Mouse (Mus musculus) frontal cortex, adult (tissue): ENCODE measurements at regions not wholly inside any gene's neighbourhood (a gene's known extent, or its start where the extent isn't known, plus 50 kb on each side); places are given as distances from the start of the nearest gene placed in this dataset.

Experiments used
- ATAC-seq: cut with Nextera tagmentation; 2 replicates; pipeline ENCODE4 v1.9.2; 2017; ENCODE audit warnings: mild to moderate bottlenecking, moderate library complexity, mixed read lengths; ENCODE audit not compliant: low TSS enrichment

DNA sequence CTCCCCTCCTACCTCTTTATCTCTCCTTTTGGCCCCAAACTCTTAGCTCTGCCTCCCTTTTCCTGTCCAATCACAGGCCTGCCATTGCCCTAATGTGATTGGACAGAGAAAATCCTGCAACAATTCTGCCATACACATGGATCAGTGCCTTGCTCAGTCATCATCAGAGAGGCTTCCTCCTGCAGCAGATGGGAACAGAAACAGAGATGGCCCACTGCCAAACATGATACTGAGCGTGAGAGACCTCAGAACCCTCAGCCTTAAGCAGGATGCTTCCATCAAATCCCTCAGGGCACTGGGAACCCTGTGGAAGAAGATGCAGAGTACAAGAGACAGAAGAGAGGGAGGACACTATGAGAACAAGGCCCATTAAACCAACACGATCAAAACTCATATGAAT, 62.8 kb upstream of the Cacna2d3 start:
- no peak for ATAC-seq

- ATAC-seq, result no peak
Measured at GRCm38 (mm10) chr14:29786431-29786830, 64.8 kb upstream of the Cacna2d3 start.

DNA sequence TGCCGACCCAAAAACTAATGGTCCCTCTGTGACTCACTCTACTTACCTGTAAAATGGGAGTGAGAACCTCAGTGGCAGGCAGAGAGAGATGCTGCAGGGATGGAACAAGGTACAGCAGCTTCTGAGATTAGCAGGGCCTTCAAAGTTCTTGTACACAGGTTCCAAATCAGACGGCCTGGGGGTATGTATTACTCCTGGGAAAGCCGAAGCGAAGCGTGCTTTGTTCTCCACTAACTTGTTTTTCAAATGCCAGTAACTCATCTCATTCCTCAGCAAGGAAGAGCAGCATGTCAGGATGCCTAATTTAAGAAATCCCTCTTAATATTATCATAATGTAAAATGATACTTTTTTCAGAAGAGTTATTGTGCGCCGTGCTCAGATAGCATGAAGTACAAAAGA, 66.1 kb upstream of the Cacna2d3 start:
- no peak for ATAC-seq

- ATAC-seq, result no peak
Measured at GRCm38 (mm10) chr14:29788351-29788750, 66.7 kb upstream of the Cacna2d3 start.

DNA sequence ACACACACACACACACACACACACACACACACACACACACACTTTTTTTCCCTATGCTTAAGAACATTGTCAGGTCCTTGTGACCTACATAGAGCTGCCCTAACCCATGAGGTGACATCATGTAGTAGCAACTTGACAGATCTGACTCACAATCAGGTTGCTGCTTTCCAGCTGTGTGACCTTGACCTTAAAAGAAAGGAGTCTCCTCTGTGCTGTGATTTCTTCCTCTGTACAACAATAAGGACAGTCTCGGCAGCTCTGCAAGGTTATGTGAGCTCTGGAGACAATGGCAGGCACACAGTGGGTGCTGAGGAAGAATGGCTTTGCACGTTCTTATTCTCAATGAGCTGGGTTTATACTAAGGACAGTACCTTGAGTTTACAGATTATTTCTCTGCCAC, 73.7 kb upstream of the Cacna2d3 start:
- no peak for ATAC-seq

- no peak for ATAC-seq
Measured at GRCm38 (mm10) chr14:29796396-29796795, 74.7 kb upstream of the Cacna2d3 start.

- no peak for ATAC-seq
Measured at GRCm38 (mm10) chr14:29799852-29800251, 78.2 kb upstream of the Cacna2d3 start.

DNA sequence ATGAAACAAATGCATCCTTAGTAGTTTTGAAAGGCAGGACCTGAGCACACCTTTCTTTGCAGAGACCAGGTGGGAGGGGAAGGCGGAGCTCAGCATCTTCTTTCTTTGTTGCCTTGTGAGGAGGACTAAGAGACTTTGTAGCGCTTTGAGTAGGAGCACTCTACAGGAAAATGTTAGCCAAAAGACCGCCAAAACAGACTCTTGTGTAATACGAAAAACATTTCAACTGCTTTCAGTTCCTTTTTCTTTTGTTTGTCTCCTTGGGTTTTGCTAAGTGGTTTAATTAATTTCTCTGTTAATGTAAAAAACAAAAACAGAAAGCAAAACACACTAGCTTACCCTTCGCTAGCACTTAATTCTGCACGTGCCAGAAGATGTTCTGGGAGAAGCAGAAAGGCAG, 83.6 kb upstream of the Cacna2d3 start:
- no peak for ATAC-seq

DNA sequence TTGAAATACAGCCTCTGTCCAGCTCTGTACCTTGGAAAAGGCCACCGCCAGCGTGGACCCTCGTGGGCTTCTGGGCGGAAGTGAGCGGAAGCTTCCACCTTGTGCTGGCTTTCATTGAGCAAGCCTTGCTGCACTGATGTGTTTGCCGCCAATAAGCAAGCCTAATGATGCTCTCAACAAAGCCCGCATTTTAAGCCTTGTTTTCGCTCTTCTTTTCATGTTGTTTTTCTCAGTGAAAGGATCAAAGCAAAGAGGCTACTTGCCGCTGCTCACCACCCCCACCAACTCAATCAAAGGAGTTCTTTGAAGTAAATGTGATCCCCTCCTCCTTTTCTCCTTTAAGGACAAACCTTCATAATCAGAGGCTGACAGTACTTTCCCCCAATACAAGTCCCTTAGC, 86.2 kb upstream of the Cacna2d3 start:
- ATAC-seq, result no peak

GRCm38 (mm10) chr14:29814626-29815025, 93.0 kb upstream of the Cacna2d3 start:
- no peak for ATAC-seq

- ATAC-seq, result peak; percentile 51; the same call in 1 of the 2 replicates
Measured at GRCm38 (mm10) chr14:29817548-29817947, 95.9 kb upstream of the Cacna2d3 start.

GRCm38 (mm10) chr14:29818251-29818650, 96.6 kb upstream of the Cacna2d3 start:
- peak; percentile 78 for ATAC-seq

DNA sequence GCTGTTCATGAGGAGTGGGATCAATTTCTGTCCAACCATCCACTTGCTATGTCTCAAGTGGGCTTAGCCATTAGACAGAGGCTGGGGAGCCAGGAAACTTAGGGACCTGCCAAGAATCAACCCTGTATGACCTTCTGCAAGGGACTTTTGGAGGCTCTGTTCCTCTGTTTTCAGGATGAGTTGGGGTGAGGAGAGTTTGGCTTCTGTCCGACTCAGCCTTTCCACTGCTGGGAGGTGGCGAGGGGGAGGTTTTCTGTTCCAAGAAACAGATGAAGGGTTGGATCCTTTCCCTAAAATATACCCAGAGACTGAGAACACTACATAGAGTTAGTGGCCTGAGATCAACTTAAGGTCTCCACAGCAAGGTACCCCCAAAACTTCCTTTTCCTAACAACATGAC, 97.1 kb upstream of the Cacna2d3 start:
- peak; percentile 70 for ATAC-seq

- ATAC-seq, result no peak
Measured at GRCm38 (mm10) chr14:29837063-29837462, 115.4 kb upstream of the Cacna2d3 start.

- no peak for ATAC-seq
Measured at GRCm38 (mm10) chr14:29839576-29839975, 117.9 kb upstream of the Cacna2d3 start.

GRCm38 (mm10) chr14:29841361-29842117, 119.9 kb upstream of the Cacna2d3 start:
- ATAC-seq, result peak; percentile 50

DNA sequence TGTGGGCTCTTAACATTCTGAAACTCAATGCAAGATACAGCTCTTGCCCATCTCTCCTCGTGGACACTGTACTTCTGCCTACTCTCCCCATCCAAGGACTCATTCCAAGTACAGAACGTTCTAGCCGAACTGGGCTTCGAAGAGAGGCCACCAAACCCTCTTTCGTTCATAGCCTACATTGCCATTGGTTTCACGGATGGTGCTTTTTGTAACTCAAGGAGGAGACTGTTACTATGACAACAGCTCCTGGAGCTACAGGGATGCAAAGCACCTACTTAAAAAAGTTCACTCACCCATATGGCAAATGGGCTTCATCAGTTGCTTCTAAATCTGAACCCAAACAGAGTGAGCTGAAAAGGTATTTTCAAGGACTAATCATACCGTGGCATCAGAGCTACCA, 120.4 kb upstream of the Selenok start:
- ATAC-seq, result peak; percentile 90

GRCm38 (mm10) chr14:29851286-29851685, 116.8 kb upstream of the Selenok start:
- ATAC-seq, result no peak

DNA sequence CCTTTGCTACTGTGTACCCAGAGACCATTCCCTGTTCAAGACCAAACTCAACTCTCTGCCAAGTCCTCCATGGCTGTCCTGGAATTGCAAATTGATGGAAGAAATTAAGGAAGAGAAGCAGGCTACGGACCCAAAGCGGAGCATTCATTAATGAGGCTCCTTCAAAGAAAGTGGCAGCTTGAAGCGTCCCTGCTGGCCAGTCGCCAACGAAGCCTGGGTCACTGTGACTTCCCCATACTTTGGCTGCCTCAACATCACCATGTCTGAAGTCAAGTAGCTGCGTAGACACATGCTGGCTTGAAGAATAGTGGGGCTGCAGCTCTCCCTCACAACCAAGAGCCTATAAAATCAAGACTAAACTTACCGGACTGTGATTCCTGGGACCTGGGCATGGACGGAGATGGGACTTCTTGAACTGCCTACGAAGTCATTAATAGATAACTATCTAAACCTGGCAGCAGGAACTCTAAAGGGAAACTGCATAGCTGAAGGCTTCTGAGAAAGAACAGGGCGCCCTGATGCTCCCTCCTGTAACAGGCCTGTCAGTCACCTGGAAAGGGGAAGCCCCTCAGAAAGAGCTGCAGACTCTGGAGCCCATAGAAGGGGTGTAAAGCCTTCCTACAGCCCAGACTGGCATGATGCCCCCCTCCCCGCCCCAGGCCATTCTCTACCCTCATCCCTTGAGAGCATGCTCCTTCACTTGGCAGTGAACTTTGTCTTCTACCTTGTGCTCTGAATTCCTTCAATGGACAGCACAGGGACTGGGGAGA, 116.0 kb upstream of the Selenok start:
- no peak for ATAC-seq

GRCm38 (mm10) chr14:29862032-29862431, 106.1 kb upstream of the Selenok start:
- no peak for ATAC-seq

DNA sequence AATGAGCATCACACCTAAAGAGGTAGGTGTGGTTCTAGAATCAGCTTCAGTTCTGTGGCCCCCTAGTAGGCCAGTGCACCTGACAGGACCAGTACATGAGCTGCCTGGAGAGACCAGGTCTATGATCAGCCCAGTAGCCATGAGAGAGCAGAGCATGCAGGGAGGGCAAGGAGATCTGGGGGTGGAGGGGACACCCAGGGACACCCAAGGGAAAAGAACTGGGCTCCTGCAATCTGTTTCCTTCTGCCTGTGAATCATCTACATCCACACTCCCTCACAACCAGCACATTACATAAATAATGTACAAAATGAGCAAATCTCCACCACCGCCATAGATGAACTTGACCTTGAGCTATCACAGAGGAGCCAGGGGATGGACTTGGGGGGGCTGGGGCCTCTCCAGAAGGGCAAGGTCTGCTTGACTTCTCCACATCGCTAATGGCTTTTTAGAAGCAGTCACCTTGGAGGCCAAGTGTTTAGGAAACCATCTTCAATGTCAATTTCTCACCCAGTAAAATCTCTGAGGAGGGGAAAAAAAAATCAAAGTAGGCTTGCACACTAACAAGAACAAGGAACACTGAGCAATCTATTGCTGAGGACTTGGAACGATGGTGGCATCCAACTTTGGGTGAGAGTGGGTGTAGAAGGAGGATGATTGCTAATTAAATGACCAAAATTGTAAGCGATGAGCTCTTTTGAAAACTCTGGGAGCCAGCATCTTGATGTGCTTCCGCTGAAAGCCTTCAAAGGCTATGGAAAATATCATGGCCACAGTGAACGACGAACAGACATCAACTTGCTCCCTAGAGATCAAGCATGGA, 101.4 kb upstream of the Selenok start:
- peak; percentile 80 for ATAC-seq

DNA sequence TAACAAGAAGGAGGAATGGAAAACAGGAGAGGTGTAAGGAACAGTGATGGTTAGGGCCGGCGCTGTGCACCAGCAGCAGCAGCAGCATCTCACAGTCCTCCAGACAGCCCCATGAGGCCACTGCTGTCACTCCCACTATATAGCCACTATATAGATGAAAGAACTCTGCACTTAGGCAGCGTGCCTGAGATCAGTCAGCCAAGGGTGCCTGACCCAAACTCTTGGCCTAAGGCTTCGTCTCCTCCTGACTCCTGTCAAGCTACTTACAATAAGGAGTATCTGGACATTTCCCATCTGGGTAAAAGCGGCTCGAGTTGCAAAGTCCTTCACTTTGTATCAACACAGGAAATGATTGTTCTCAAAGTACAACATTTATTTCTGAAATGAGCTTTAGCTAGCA, 100.8 kb upstream of the Selenok start:
- ATAC-seq, result peak; percentile 35
